Mouse (Mus musculus): ENCODE results near the gene Mical3.
A peak's percentile ranks its signal among the peaks of the same experiment; 100 is the strongest.

The Mical3 gene

DNA sequence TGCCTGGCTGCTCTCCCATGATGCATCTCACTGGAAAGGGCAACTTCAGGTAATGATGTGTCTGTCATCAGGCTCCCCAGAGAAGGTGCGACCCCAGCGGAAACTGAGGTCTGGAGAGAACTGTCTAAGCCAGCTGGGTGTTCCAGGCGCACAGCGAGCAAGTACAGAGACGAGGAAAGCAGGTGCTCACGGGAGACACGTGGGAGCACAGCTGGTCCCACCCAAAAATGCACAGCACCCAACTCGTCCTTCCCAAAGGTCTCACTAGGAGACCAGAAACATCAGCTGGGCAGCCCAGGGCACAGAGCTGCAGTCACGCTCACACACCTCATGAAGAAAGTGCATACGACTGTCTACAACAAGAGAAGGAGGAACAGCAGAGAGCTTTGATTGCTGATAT, 43.7 kb downstream of the Mical3 start:
- DNase-seq (ENCODE audit: low read depth in 2 of 2, low spot score in 2 of 2), result no peak

DNA sequence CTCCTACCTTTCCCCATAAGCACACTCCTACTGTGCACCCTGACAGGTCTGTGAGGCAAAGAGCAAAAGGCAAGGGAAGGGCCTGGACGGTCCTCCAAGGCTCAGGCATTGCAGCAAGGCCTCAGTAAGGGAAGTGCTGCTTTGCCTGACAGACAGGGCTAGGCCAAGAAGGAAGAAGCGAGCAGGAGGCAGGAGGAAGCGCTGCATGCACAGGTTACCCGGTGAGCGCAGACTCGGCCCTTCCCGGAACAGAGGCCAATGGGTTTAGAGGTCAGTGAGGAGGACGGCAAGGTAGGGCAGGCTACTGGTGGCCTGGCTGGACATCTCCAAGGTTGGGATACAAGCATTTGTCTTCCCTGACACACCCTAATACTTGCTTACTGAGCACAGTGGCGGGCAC, 44.6 kb downstream of the Mical3 start:
- DNase-seq (ENCODE audit: low read depth in 2 of 2, low spot score in 2 of 2), result no peak

DNA sequence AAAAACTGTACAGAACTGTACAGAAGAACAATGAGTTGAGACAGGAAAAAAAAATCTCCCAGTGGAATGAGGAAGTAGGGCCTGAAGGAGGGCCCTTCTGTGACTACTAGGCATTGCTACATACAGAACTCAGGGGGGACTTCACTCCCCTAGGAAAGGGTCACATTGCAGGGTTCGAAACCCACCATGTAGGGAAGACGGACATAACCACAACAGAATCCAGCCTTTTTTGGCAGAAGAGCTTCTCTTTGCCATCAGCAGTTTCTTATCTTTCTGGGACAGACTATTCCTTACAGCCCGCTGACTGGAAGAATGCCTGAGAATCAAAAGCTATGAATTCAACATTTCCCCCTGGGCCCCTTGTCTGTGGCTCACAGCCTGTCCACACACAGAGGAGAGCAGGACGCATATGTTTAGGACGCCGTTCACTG, 46.7 kb downstream of the Mical3 start:
- DNase-seq (ENCODE audit: low read depth in 2 of 2, low spot score in 2 of 2), result no peak

DNA sequence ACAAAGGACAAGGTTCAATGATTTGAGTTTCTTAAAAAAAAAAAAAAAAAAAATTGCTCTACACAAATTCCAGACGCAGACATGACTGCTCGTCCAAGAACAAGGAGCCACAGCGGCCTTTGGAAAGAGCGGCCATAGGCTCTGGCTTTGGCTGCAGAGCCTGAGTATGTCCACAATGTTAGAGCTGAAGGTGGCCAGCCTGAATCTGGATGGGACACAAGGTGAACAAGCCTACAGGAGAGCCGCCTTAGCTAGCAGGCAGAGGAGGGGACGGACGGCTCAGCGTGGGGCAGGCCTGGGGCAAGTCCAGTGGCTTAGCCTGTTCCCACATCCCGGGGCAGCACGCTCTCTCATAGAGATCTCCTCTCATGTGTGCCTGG, 48.7 kb downstream of the Mical3 start:
- no peak for DNase-seq (ENCODE audit: low read depth in 2 of 2, low spot score in 2 of 2)

DNA sequence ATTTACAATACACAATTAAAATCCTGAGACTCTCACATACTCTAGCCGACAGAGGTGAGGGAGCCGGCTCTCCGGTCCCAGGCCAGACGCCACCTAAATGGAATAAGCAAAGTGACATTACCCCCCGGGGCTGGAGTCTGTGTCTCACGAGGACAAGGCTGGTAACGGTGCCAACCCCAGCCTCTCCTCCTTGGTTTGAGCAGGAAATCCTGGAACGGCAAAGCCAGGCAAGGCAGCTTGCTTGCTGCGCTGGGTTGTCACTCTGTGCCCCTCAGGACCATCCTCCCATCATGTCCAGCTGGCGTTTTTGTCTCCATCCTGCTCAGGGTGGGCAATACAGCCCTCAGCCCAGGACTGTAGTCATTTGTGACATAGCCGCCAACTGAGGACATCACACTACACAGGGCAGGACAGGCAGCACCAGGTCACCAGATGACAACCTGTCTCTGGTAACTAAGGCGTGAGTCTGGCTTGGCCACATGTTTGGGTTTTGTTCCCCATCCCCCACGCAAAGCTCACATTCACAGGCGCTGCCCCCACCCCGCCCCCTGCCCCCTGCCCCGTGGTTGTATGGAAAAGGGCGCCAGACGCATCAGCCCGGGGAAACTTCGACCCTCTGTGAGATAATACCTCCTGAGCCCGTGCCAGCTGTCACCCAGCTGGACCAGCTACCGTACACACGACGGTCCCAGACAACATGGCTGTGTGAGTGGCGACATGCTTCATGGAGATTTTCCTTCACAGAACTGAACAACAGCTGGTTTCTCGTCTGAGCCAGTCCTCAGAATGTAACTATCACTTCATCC, 49.3 kb downstream of the Mical3 start:
- no peak for DNase-seq (ENCODE audit: low read depth in 2 of 2, low spot score in 2 of 2)

DNA sequence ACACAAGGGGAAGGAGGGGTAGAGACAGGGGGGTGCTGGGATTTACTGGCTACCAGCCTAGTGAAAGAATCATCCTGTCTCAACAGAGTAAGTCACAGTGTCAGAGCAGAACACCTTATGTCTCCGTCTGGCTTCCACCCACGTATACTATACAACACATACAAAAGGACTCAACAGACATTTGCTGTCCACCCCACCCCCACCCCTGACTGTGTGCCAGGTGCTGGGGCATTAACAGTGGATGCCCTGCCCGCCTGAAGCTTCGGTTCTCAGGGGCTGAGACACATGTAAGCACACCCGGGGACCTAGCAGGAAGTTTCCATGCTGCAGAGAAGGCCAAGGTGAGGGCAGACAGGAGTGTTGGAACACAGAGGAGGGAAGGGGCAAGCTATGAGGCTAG, 52.6 kb downstream of the Mical3 start:
- no peak for DNase-seq (ENCODE audit: low read depth in 2 of 2, low spot score in 2 of 2)

DNA sequence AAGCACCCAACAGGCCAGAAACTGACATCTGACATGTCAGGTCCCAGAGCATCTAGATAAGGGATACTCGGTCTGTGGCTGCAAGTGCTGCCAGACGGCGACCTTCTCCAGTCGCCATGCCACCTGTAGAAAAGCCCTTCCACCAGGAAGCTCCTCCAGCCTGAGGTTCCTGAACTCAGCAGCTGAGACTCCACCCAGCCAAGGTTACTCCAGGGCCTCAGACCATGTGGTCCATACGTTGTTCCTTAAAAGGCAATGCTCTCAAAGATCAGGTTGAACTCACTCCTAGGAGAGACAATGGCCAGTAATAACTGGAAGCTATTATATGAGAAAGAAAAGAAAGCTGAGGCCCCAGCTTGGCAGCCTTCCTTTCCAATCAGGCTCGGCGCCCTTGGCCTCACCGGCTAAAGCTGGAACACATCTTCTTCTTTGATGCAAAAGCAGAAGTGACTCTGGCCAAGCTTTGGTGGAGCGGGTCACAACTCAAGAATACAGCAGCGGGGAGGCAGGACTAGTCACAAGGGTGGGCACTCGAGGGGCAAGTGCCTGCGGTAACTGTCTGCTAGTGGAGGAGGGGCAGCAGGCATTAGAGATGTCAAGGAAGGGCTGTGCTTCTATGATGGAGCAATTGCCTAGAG, 53.8 kb downstream of the Mical3 start:
- no peak for DNase-seq (ENCODE audit: low read depth in 2 of 2, low spot score in 2 of 2)

DNA sequence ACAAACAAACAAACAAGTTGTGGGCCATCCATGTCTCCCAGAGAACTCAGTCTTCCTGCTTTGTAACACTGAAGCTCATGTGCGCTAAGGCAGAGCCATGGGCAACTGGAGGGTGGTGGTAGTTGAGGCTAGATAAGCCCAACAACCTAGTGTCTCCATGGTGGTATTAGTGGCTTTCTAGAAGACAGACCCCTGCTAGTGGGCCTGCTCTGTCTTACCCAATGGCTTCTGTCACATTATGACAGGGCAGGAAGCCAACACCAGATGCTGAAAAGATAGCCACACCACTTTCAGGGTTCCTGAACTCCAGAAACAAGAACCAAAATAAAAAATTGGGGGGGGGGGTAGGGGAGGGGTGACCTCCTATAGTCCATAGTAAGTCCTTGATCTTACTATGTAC, 55.0 kb downstream of the Mical3 start:
- no peak for DNase-seq (ENCODE audit: low read depth in 2 of 2, low spot score in 2 of 2)

DNA sequence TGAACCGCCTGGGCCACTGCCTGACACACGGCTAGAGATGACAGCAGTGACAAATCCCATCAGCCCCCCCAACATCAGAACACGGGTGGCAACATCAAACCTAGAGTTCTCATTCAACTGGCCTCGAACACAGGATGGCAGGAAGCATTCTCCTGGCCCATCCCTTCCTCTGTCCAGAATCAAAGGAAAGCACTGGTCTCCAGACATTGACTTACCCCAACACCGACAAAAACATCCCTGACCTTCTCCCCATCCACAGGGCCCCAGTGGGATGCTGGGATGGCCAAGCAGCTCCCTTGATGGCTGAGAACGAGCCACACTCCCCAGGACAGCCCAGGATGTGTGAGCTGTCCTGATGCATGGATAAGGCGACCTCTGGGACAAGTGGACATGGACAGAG, 57.5 kb downstream of the Mical3 start:
- DNase-seq (ENCODE audit: low read depth in 2 of 2, low spot score in 2 of 2), result no peak

DNA sequence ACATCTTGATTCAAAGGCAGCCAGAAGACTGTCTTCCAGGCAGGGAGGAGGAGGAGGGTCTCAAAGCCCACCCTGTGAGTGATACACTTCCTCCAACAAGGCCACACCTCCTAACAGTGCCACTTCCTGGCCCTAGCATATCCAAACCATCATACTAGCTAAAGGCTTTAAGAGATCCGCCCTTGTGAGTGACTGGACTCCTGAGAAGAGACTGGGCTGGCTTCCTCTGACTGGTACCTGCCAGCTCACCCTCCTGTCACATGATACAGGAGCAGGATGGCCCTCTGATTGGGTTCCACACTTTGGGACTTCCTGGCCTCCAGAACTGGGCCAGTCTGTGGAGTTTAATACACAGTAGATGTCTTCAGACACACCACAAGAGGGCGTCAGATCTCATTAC, 58.2 kb downstream of the Mical3 start:
- DNase-seq (ENCODE audit: low read depth in 2 of 2, low spot score in 2 of 2), result no peak

DNA sequence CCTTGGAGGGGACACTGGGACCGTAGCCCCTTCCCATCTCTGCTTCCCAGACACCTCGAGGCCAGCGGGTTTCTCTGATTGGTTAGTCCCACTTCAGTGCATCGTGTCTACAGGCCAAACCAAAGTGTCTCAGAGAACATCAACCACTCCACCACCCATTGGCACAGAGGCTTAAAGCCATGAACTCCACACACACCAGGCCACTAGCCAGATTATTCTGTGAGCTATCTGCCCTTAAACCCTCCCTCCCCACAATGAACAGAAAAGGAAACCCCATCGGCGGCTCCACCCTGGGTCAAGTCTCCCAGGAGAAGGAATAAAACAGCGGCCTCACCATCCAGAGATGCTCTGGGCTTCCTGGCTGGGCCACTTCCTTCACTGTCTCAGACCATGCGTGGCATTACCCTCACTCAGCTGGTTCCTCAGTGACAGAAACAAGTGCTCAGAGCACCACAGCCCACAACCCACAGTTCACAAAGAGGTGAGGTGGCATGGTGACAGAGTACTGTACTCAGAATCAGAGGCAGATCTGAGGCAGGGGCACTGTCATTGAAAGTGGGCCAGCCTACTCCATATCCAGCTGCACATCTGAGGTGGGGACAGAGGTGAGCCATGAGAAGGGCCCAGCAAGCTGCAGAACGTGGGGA, 60.1 kb downstream of the Mical3 start:
- no peak for DNase-seq (ENCODE audit: low read depth in 2 of 2, low spot score in 2 of 2)

DNA sequence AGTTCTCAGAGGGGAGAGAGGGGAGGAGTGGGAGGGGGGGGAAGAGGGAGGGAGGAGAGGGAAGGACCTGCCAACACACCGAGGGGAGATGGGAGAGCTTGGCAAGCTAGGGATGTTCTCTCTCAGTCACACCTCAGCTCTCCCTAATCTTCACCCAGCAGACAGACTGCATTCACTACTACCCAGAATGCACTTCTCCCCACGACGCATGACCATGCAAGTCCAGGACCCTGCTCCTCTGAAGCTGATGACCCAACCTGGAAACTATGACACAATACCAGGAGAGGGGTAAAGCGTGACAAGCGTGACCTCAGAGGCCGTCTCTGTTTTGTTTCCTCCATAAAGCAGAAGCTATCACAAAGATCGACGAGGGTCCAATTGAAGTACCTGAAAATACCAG, 61.6 kb downstream of the Mical3 start:
- DNase-seq (ENCODE audit: low read depth in 2 of 2, low spot score in 2 of 2), result no peak

DNA sequence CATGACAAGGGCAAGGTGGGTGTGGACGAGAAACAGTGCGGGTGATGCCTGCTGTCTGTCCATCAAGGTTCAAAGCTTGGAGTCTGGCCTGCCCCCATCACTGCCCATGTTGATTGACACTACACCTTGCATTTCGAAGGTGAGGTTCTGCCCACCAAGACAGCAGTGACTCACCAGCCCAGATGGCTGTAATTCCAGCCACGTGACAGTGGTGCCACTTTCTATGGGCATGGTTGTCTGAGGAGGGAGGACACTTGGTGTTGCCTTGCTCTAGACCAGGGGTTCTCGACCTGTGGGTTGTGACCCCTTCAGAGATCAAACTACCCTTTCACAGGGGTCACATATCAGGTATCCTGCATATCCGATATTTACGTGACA, 62.7 kb downstream of the Mical3 start:
- no peak for DNase-seq (ENCODE audit: low read depth in 2 of 2, low spot score in 2 of 2)

DNA sequence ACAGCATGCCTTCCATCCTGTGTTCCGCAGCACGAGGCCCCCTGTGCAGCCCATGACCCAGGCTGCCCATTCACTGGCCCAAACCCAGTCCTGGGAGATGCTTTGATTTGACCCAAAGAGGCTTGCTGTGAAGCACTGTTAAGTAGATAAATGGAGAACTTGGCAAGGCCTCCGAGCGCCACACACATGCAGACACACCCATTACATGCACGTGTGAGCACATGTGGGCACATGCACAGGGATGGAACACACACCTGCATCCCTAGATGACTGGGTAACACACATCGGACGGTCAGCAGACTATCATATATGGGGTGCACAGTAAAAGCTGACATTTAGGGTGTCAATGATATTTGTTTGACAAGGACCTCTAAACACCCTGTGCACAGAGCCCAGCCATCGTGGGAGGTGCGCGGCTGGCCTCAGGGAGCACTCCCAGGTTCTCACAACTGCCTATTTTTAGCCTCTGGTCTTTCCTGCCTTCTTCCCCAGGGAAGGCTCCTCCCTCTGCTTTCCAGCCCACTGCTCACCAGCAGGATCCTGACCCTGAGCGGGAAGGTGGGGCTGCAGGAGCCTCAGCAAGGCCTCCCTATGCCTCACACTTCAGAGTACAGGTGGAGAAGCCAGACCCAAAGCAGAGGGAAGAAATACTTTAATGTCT, 63.2 kb downstream of the Mical3 start:
- DNase-seq (ENCODE audit: low read depth in 2 of 2, low spot score in 2 of 2), result no peak

DNA sequence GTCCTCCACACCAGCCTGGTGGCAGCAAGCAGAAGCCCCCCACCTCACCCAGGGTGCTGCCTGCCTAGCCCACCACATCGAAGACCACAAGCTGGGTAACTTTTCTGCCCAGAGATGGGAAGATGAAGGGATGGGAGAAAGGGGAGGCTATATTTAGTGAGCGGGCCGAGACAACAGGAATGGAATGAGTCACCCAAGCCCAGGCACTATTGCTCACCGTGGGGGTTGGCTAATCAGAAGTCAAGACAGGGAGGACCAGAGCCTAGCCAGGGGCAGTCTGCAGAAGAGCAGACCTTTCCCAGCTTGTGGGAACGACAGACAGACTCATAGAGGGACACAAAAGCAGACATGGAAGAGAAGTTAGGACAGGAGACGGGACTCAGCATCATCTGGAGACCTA, 64.0 kb downstream of the Mical3 start:
- DNase-seq (ENCODE audit: low read depth in 2 of 2, low spot score in 2 of 2), result no peak

DNA sequence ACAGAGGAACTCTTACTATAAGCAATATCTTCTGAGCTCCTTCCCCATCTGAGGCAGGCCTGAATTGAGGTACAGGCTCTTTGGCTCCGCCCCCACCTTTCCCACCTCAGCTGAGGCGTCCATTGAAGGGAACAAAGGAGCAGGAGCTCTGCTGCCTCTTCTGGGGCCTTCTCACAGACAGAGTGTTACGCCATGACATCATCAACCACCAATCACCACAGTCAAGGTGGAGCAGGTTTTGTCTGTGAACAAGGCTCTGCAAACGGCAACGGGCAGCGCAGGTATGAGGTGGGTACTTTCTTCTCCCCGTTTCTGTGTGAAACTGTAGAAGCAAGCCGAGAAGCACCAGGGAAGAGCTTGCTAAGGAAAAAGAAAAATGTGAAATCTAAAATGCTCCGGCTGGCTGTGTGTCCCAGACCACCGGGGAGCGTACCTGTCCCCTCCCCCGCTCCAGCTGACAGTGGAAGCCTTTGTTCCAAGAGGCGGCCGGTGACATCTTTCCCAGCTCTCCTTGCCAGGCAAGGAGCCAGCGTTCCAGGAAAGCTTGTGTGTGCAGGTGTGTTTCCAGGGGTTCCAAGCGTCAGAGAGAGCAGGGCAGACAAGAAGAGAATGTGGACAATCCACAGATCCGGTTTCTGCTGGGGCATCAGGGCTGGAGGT, 66.3 kb downstream of the Mical3 start:
- DNase-seq (ENCODE audit: low read depth in 2 of 2, low spot score in 2 of 2), result no peak

DNA sequence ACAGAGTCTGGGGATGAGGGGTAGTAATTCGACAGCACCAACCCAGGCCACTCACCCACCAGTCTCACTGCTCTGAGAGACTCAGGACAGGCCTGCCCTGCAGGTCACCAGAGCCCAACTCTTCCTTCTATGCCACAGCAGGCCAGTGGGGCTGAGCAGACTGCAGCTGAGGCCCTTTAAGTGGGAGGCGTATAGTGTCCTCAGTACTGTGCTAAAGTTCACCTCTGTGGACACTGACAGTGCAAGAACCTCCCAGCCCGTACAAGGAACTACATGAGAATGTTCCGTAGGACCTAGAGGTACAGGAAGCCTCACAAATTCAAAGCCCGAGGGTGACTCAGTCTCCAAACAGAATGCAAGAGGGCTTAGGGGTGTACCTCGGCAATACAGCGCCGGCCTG, 67.0 kb downstream of the Mical3 start:
- no peak for DNase-seq (ENCODE audit: low read depth in 2 of 2, low spot score in 2 of 2)

DNA sequence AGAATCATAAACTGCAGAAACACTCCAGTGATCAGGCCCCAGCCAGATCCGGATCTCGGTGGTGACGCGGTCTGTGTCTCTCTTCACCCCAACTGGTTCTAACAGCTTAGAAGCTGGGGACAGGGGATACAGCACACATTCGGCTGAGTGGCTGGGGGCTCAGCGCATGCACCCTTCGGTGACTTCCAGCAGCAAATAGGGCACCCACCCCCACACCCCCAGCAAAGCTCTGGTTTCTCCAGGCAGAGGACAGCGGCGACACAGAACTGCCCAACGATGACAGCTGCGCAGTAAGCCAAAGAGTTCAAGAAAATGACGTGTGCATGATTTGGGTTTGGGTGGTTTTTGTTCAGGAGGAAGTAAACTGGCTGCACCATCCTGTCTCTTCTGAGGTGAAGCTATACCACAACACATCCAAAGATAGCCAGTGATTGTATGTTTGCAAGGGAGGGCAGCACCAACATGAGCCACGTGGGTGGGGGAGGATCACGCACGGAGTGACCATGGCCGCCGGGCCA, 67.8 kb downstream of the Mical3 start:
- peak; percentile 8 to 18 for DNase-seq (ENCODE audit: low read depth in 2 of 2, low spot score in 2 of 2)

DNA sequence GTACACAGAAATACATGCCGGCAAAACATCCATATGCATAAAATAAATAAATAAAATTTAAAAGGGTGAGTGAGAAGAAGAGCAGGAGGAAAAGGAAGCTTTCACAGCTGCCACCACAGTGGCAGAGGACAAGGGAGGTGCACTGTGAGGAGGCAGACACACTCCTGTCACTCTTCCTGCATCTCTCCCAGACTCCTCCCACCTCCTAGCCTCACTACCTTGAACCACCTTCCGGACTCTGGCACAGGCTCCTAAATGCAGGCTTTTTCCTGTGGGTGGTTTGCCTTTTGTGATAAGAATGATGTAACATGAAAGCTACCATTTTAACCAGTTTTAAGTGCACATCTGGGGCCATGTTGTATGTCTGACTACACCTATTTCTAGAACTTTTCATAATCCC, 72.8 kb downstream of the Mical3 start:
- no peak for DNase-seq (ENCODE audit: low read depth in 2 of 2, low spot score in 2 of 2)

DNA sequence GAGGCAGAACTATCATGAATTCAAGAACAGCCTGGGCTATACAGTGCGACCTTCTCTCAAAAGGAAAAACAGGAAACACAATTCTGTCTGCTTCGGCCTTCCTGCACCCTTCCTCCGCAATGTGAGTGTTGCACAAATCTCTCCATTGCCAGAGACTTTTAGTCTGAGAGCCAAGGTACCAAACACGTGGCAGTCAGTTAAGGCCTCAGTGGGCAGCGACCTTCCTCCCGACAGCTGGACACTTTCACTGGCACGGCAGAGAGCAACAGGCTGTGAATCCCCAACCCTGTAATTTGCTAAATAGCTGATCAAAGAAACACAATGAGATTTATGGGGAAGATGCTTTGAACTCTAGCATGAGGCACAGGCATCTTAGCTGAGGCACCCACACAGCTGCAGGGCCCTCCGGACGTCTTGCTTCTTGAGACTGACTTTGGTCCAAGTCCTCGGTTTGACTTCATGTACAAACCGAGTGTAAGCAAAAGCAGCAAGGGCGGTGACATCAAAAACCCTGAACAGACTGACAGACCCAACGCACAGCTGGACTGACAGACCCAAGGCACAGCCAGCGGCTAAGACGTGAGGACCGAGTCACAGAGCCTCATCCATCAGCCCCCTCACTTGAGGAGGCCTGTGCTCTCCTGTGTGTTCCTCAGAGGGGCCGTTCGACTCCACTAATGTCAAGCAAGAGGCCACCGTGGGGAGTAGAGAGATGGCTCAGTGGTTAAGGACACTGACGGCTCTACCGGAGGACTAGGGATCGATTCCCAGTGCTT, 73.4 kb downstream of the Mical3 start:
- no peak for DNase-seq (ENCODE audit: low read depth in 2 of 2, low spot score in 2 of 2)
